Mouse (Mus musculus) heart, postnatal 0 days (tissue): ENCODE data around the gene Slc35f6. TPM values are rescaled to one million over a fixed set of nuclear protein-coding genes. Genes with fewer than 3 reads are reported as not detected.
"Not testable (repeated sequence)": the region's sequence is repeated elsewhere in the genome, so short reads cannot be mapped to it uniquely, and the experiment has no call there.

Source experiments
- ATAC-seq: fragments of 200-750 bp; cut with Nextera tagmentation; 2 replicates; pipeline ENCODE4 v1.8.0; 2017; ENCODE audit warnings: low read depth, moderate number of reproducible peaks, moderate library complexity; ENCODE audit not compliant: insufficient read depth
- DNase-seq: peaks from one replicate; pipeline ENCODE4 v3.0.0-alpha.2; 2016; ENCODE audit warnings: low spot score
- H3K27ac ChIP-seq: fragments of 300-500 bp; sonication (generic); 2 replicates; pipeline ENCODE4 v1.5.1; 2014; ENCODE audit warnings: low read depth, mild to moderate bottlenecking
- H3K27me3 ChIP-seq: fragments of 300-500 bp; sonication (generic); 2 replicates; pipeline ENCODE4 v1.6.1; 2014; ENCODE audit warnings: low read length, mixed read lengths; ENCODE audit not compliant: control insufficient read depth, insufficient read depth
- H3K36me3 ChIP-seq: fragments of 300-500 bp; sonication (generic); replicated peaks from 2 replicates; pipeline ENCODE4 v1.6.1; 2014; ENCODE audit warnings: low read length, mixed read lengths; ENCODE audit not compliant: control insufficient read depth, insufficient read depth
- H3K4me1 ChIP-seq: fragments of 300-500 bp; sonication (generic); 2 replicates; pipeline ENCODE4 v1.6.1; 2014; ENCODE audit warnings: antibody characterized with exemption; ENCODE audit not compliant: control insufficient read depth, insufficient read depth
- H3K4me2 ChIP-seq: fragments of 300-500 bp; sonication (generic); 2 replicates; pipeline ENCODE4 v1.6.1; 2014; ENCODE audit warnings: low read depth, mild to moderate bottlenecking, low read length, moderate library complexity
- H3K4me3 ChIP-seq: fragments of 300-500 bp; sonication (generic); 2 replicates; pipeline ENCODE4 v1.5.1; 2014; ENCODE audit warnings: low read depth, low read length
- H3K9ac ChIP-seq: fragments of 300-500 bp; sonication (generic); replicated peaks from 2 replicates; pipeline ENCODE4 v1.6.1; 2014; ENCODE audit warnings: low read depth, low read length, mixed read lengths
- H3K9me3 ChIP-seq: fragments of 300-500 bp; sonication (generic); replicated peaks from 2 replicates; pipeline ENCODE4 v1.6.1; 2016; ENCODE audit warnings: low read length; ENCODE audit not compliant: control insufficient read depth
- CTCF ChIP-seq: IDR thresholded peaks from 2 replicates; pipeline ENCODE4 v1.5.1; 2016; ENCODE audit warnings: antibody characterized with exemption, control low read depth, low read depth
- EP300 ChIP-seq: IDR thresholded peaks from 2 replicates; pipeline ENCODE4 v1.6.1; 2016; ENCODE audit warnings: antibody characterized with exemption, low read depth
- WGBS: fragments of 180-500 bp; shearing (Covaris S2); extraction: QIAGEN DNeasy Blood & Tissue Kit; methylation state at CpG from one replicate; pipeline ENCODE4 v1.1.7; 2014; 5-methylcytosine and 5-hydroxymethylcytosine counted together
- microRNA-seq: library from miRNA; unstranded; fragments of <30 nt; microRNA quantifications from one replicate; pipeline ENCODE4, GENCODE M21; 2016
- polyA plus RNA-seq: library from polyadenylated mRNA; unstranded; fragments of >200 nt; fragmentation: Nextera tagmentation; extraction: Ambion mirVana; gene quantifications from 2 replicates; pipeline ENCODE4 v1.2.1, GENCODE M21; 2015
- total RNA-seq: library from RNA; depleted of rRNA; stranded (reverse); fragments of >200 nt; gene quantifications from 2 replicates; pipeline ENCODE4 v1.2.3, GENCODE M21; 2014; ENCODE audit warnings: low replicate concordance; rRNA removed

The Slc35f6 gene
- total and polyA plus RNA-seq, 2 experiments from 2014 or later = 30.5 to 86.8 TPM

DNA sequence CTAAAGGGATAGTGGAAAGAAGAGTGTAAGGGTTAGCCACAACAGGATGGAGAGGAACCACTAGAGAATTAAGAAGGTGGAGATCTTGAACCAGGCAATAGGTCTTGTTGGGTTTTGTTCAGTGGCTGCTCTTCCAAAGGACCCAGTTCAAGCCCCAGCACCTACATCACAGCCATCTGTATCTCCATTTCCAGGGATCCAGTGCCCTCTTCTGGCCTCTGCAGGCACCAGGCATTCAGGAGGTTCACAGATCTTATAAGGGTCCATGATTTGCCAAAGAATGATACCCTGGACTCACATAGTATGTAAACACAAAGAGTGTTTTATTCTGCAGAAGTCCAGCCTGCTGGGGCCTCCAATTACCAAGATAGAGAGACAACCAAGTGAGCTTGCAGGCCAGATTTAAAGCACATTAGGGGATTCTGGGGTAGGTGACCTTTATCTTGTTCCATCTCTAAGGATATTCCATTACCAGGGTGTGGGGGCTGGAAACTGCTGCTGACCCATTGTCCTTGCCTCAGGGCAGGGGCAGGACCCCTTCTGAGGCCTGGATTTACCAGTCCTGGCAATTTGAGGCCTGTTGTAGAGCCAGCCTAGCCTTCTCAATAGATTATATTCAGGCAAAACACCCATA lies 35.4 kb downstream of the Slc35f6 start:
- no peaks in the 10 kb centered on the region for H3K36me3 ChIP-seq
- no peak for DNase-seq
- H3K27me3 ChIP-seq = no peaks in the 10 kb centered on the region
- H3K4me1 ChIP-seq = no peaks in the 10 kb centered on the region
- H3K9me3 ChIP-seq = no peaks in the 10 kb centered on the region
- no peak for TF ChIP-seq EP300
- peak; percentile 38; the same call in 1 of the 2 replicates for TF ChIP-seq CTCF
- H3K4me2 ChIP-seq = no peak overlapping the region
- H3K27ac ChIP-seq = no peak overlapping the region
- ATAC-seq = no peak
- H3K9ac ChIP-seq = no peak overlapping the region
- H3K4me3 ChIP-seq = no peak overlapping the region

GRCm38 (mm10) chr5:30683993-30684392 lies 36.3 kb downstream of the Slc35f6 start:
- ATAC-seq = no peak
- Histone ChIP-seq H3K9me3 (no peaks in the 10 kb centered on the region), H3K27ac (no peak overlapping the region), H3K4me3 (no peak overlapping the region), H3K36me3 (no peaks in the 10 kb centered on the region), H3K4me1 (no peaks in the 10 kb centered on the region), H3K9ac (no peak overlapping the region), H3K4me2 (no peak overlapping the region), H3K27me3 (no peaks in the 10 kb centered on the region)
- no peak for DNase-seq
- TF ChIP-seq EP300 = no peak
- no peak for TF ChIP-seq CTCF
- 67% methylated on average over 3 of the region's 3 CpGs for WGBS

DNA sequence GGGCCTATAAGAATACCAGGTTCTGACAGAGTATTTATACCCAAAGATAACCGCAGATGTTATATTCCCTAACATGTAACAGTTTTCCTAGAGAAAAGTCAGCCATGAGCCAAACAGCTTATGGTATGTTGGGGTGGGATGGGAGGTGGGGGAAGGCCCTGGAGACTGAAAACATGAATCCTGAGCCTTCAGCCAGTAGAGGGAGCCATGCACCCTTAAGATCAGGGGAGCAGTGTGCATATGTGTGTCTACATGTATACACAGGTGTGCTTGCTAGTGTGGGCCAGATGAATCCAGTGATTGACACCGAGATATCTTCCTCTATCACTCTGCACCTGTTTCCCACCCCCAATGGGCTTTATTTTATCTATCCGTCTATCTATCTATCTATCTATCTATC lies 39.0 kb downstream of the Slc35f6 start:
- TF ChIP-seq CTCF (peak; percentile 44), EP300 (no peak)
- WGBS = 42% methylated on average over 3 of the region's 3 CpGs
- no peaks in the 10 kb centered on the region for H3K36me3 ChIP-seq
- H3K27ac ChIP-seq = no peak overlapping the region
- H3K4me1 ChIP-seq = no peaks in the 10 kb centered on the region
- no peak overlapping the region for H3K4me2 ChIP-seq
- H3K9ac ChIP-seq = no peak overlapping the region
- H3K9me3 ChIP-seq = no peaks in the 10 kb centered on the region
- no peaks in the 10 kb centered on the region for H3K27me3 ChIP-seq
- ATAC-seq (no peak), DNase-seq (no peak)
- no peak overlapping the region for H3K4me3 ChIP-seq

- no peaks in the 10 kb centered on the region for H3K4me1 ChIP-seq
- H3K27ac ChIP-seq = no peak overlapping the region
- no peak for ATAC-seq
- DNase-seq = no peak
- H3K27me3 ChIP-seq = peaks cover 10% of the 10 kb centered on the region; the same call in 1 of the 2 replicates
- H3K4me3 ChIP-seq = no peak overlapping the region
- no peaks in the 10 kb centered on the region for H3K36me3 ChIP-seq
- 67% methylated on average over 8 of the region's 8 CpGs for WGBS
- H3K9me3 ChIP-seq = no peaks in the 10 kb centered on the region
- no peak overlapping the region for H3K4me2 ChIP-seq
- H3K9ac ChIP-seq = no peak overlapping the region
- no peak for TF ChIP-seq EP300
- no peak for TF ChIP-seq CTCF
These were observed 52.7 kb downstream of the Slc35f6 start for GRCm38 (mm10) chr5:30700361-30701000.

GRCm38 (mm10) chr5:30701373-30701772 lies 53.6 kb downstream of the Slc35f6 start:
- not testable (repeated sequence) for DNase-seq, H3K4me2 ChIP-seq, ATAC-seq, H3K9me3 ChIP-seq, H3K4me1 ChIP-seq, H3K27ac ChIP-seq, H3K9ac ChIP-seq, H3K4me3 ChIP-seq, H3K36me3 ChIP-seq
- H3K27me3 ChIP-seq = peaks cover 10% of the 10 kb centered on the region; the same call in 1 of the 2 replicates
- WGBS = 29% methylated on average over 4 of the region's 4 CpGs

GRCm38 (mm10) chr5:30701866-30702265 lies 54.1 kb downstream of the Slc35f6 start:
- Histone ChIP-seq H3K4me2 (no peak overlapping the region), H3K4me3 (no peak overlapping the region), H3K4me1 (no peaks in the 10 kb centered on the region), H3K27ac (no peak overlapping the region), H3K9me3 (no peaks in the 10 kb centered on the region), H3K9ac (no peak overlapping the region), H3K36me3 (no peaks in the 10 kb centered on the region), H3K27me3 (peaks cover 10% of the 10 kb centered on the region; the same call in 1 of the 2 replicates)
- no peak for TF ChIP-seq CTCF
- TF ChIP-seq EP300 = no peak
- ATAC-seq (no peak), DNase-seq (no peak)
- WGBS = 79% methylated on average over 3 of the region's 3 CpGs

Small RNA genes lying within 50 kb of the gene (microRNA-seq; reads per million reads assigned to microRNA genes)
- gene Mir5625 = not detected

Other genes with a start within 250 kb of the Slc35f6 start
- 0.04 TPM in 1 of 2 replicates, not detected in the other for gene Otof, start 186.0 kb upstream of the Slc35f6 start, total RNA-seq
- 0.03 and 0.04 TPM in 2 replicates for gene Otof, start 186.0 kb upstream of the Slc35f6 start, polyA plus RNA-seq
- gene 1700001C02Rik, start 181.9 kb upstream of the Slc35f6 start, total RNA-seq = not detected in 2 replicates
- gene 1700001C02Rik, start 181.9 kb upstream of the Slc35f6 start, polyA plus RNA-seq = 0.67 TPM in 1 of 2 replicates, not detected in the other
- not detected in 2 replicates for gene Cib4, start 102.1 kb upstream of the Slc35f6 start, total RNA-seq
- gene Cib4, start 102.1 kb upstream of the Slc35f6 start, polyA plus RNA-seq = not detected in 2 replicates
- 55.5 and 70.0 TPM in 2 replicates for gene Kcnk3, start 59.8 kb upstream of the Slc35f6 start, total RNA-seq
- 36.4 and 45.3 TPM in 2 replicates for gene Kcnk3, start 59.8 kb upstream of the Slc35f6 start, polyA plus RNA-seq
- 87.9 and 158 TPM in 2 replicates for gene Cenpa, start 18.8 kb downstream of the Slc35f6 start, total RNA-seq
- 128 and 158 TPM in 2 replicates for gene Cenpa, start 18.8 kb downstream of the Slc35f6 start, polyA plus RNA-seq
- gene Dpysl5, start 63.6 kb downstream of the Slc35f6 start, total RNA-seq = 3.7 and 4.7 TPM in 2 replicates
- gene Dpysl5, start 63.6 kb downstream of the Slc35f6 start, polyA plus RNA-seq = 0.71 and 0.83 TPM in 2 replicates
- gene Mapre3, start 166.7 kb downstream of the Slc35f6 start, total RNA-seq = 5.3 and 11.9 TPM in 2 replicates
- gene Mapre3, start 166.7 kb downstream of the Slc35f6 start, polyA plus RNA-seq = 15.8 TPM in 2 replicates
- 58.8 and 70.6 TPM in 2 replicates for gene Tmem214, start 220.1 kb downstream of the Slc35f6 start, total RNA-seq
- 48.0 and 49.6 TPM in 2 replicates for gene Tmem214, start 220.1 kb downstream of the Slc35f6 start, polyA plus RNA-seq
- gene Agbl5, start 240.8 kb downstream of the Slc35f6 start, total RNA-seq = 18.1 and 28.2 TPM in 2 replicates
- 4.2 and 4.9 TPM in 2 replicates for gene Agbl5, start 240.8 kb downstream of the Slc35f6 start, polyA plus RNA-seq